Mouse (Mus musculus): ENCODE measurements at regions not wholly inside any gene's neighbourhood (a gene's known extent, or its start where the extent isn't known, plus 50 kb on each side); places are given as distances from the start of the nearest gene placed in this dataset.

GRCm38 (mm10) chr12:106212397-106212796 is 202.4 kb downstream of the Vrk1 start:
- H3K4me1 ChIP-seq (replicated peaks; ENCODE audit: control insufficient read depth, insufficient read depth, low read length), result no peaks in the 10 kb centered on the region
- no peak for ATAC-seq (ENCODE audit: low read depth)

GRCm38 (mm10) chr12:106220071-106220470 is 210.0 kb downstream of the Vrk1 start:
- Histone ChIP-seq H3K27me3 (ENCODE audit: control insufficient read depth, insufficient read depth, low read depth, low read length) (no peaks in the 10 kb centered on the region), H3K36me3 (ENCODE audit: control insufficient read depth, insufficient read depth, low read length) (no peaks in the 10 kb centered on the region), H3K27ac (ENCODE audit: low read length) (no peak overlapping the region), H3K9ac (ENCODE audit: low read length) (no peak overlapping the region), H3K9me3 (ENCODE audit: control insufficient read depth, low read length) (no peaks in the 10 kb centered on the region), H3K4me2 (ENCODE audit: low read depth, low read length) (no peak overlapping the region), H3K4me1 (replicated peaks; ENCODE audit: control insufficient read depth, insufficient read depth, low read length) (no peaks in the 10 kb centered on the region), H3K4me3 (ENCODE audit: low read length) (no peak overlapping the region)
- no peak for ATAC-seq (ENCODE audit: low read depth)
- WGBS, result 17% methylated on average over 3 of the region's 3 CpGs

More at GRCm38 (mm10) chr12:106212397-106212796, 202.4 kb downstream of the Vrk1 start:
- H3K9ac ChIP-seq (ENCODE audit: low read length), result no peak overlapping the region
- H3K27me3 ChIP-seq (ENCODE audit: control insufficient read depth, insufficient read depth, low read depth, low read length), result no peaks in the 10 kb centered on the region
- no peak overlapping the region for H3K4me2 ChIP-seq (ENCODE audit: low read depth, low read length)
- 53% methylated on average over 5 of the region's 5 CpGs for WGBS
- H3K36me3 ChIP-seq (ENCODE audit: control insufficient read depth, insufficient read depth, low read length), result no peaks in the 10 kb centered on the region
- H3K27ac ChIP-seq (ENCODE audit: low read length), result no peak overlapping the region
- no peaks in the 10 kb centered on the region for H3K9me3 ChIP-seq (ENCODE audit: control insufficient read depth, low read length)
- no peak overlapping the region for H3K4me3 ChIP-seq (ENCODE audit: low read length)

GRCm38 (mm10) chr12:106226276-106226675 is 216.2 kb downstream of the Vrk1 start:
- Histone ChIP-seq H3K4me2 (ENCODE audit: low read depth, low read length) (no peak overlapping the region), H3K27me3 (ENCODE audit: control insufficient read depth, insufficient read depth, low read depth, low read length) (no peaks in the 10 kb centered on the region), H3K36me3 (ENCODE audit: control insufficient read depth, insufficient read depth, low read length) (no peaks in the 10 kb centered on the region), H3K27ac (ENCODE audit: low read length) (no peak overlapping the region), H3K9ac (ENCODE audit: low read length) (no peak overlapping the region), H3K9me3 (ENCODE audit: control insufficient read depth, low read length) (no peaks in the 10 kb centered on the region), H3K4me1 (replicated peaks; ENCODE audit: control insufficient read depth, insufficient read depth, low read length) (no peaks in the 10 kb centered on the region), H3K4me3 (ENCODE audit: low read length) (no peak overlapping the region)
- ATAC-seq (ENCODE audit: low read depth), result no peak
- 52% methylated on average over 7 of the region's 7 CpGs for WGBS

GRCm38 (mm10) chr12:106226776-106227562 is 216.9 kb downstream of the Vrk1 start:
- no peak overlapping the region for H3K4me3 ChIP-seq (ENCODE audit: low read length)
- no peaks in the 10 kb centered on the region for H3K27me3 ChIP-seq (ENCODE audit: control insufficient read depth, insufficient read depth, low read depth, low read length)
- no peak overlapping the region for H3K4me2 ChIP-seq (ENCODE audit: low read depth, low read length)
- ATAC-seq (ENCODE audit: low read depth), result no peak
- H3K9me3 ChIP-seq (ENCODE audit: control insufficient read depth, low read length), result no peaks in the 10 kb centered on the region
- H3K4me1 ChIP-seq (replicated peaks; ENCODE audit: control insufficient read depth, insufficient read depth, low read length), result no peaks in the 10 kb centered on the region
- H3K9ac ChIP-seq (ENCODE audit: low read length), result no peak overlapping the region
- no peak overlapping the region for H3K27ac ChIP-seq (ENCODE audit: low read length)
- H3K36me3 ChIP-seq (ENCODE audit: control insufficient read depth, insufficient read depth, low read length), result no peaks in the 10 kb centered on the region
- 33% methylated on average over 25 of the region's 25 CpGs for WGBS

- Histone ChIP-seq H3K4me2 (ENCODE audit: low read depth, low read length) (no peak overlapping the region), H3K4me1 (replicated peaks; ENCODE audit: control insufficient read depth, insufficient read depth, low read length) (no peaks in the 10 kb centered on the region), H3K4me3 (ENCODE audit: low read length) (no peak overlapping the region), H3K27ac (ENCODE audit: low read length) (no peak overlapping the region), H3K9me3 (ENCODE audit: control insufficient read depth, low read length) (no peaks in the 10 kb centered on the region), H3K27me3 (ENCODE audit: control insufficient read depth, insufficient read depth, low read depth, low read length) (no peaks in the 10 kb centered on the region), H3K9ac (ENCODE audit: low read length) (no peak overlapping the region), H3K36me3 (ENCODE audit: control insufficient read depth, insufficient read depth, low read length) (no peaks in the 10 kb centered on the region)
- ATAC-seq (ENCODE audit: low read depth), result no peak
- WGBS, result 33% methylated on average over 8 of the region's 8 CpGs
Observed at GRCm38 (mm10) chr12:106227563-106227840, 217.5 kb downstream of the Vrk1 start.

GRCm38 (mm10) chr12:106245178-106245840 is 235.3 kb downstream of the Vrk1 start:
- Histone ChIP-seq H3K27me3 (ENCODE audit: control insufficient read depth, insufficient read depth, low read depth, low read length) (no peaks in the 10 kb centered on the region), H3K4me1 (replicated peaks; ENCODE audit: control insufficient read depth, insufficient read depth, low read length) (no peaks in the 10 kb centered on the region), H3K9me3 (ENCODE audit: control insufficient read depth, low read length) (no peaks in the 10 kb centered on the region), H3K4me3 (ENCODE audit: low read length) (no peak overlapping the region), H3K9ac (ENCODE audit: low read length) (no peak overlapping the region), H3K27ac (ENCODE audit: low read length) (no peak overlapping the region), H3K4me2 (ENCODE audit: low read depth, low read length) (no peak overlapping the region), H3K36me3 (ENCODE audit: control insufficient read depth, insufficient read depth, low read length) (no peaks in the 10 kb centered on the region)
- no peak for ATAC-seq (ENCODE audit: low read depth)
- WGBS, result 67% methylated on average over 10 of the region's 10 CpGs

- Histone ChIP-seq H3K4me2 (ENCODE audit: low read depth, low read length) (no peak overlapping the region), H3K27me3 (ENCODE audit: control insufficient read depth, insufficient read depth, low read depth, low read length) (no peaks in the 10 kb centered on the region), H3K4me1 (replicated peaks; ENCODE audit: control insufficient read depth, insufficient read depth, low read length) (no peaks in the 10 kb centered on the region), H3K36me3 (ENCODE audit: control insufficient read depth, insufficient read depth, low read length) (no peaks in the 10 kb centered on the region), H3K9me3 (ENCODE audit: control insufficient read depth, low read length) (no peaks in the 10 kb centered on the region), H3K4me3 (ENCODE audit: low read length) (no peak overlapping the region), H3K27ac (ENCODE audit: low read length) (no peak overlapping the region), H3K9ac (ENCODE audit: low read length) (no peak overlapping the region)
- 71% methylated on average over 7 of the region's 7 CpGs for WGBS
- ATAC-seq (ENCODE audit: low read depth), result no peak
Observed at GRCm38 (mm10) chr12:106273591-106273990, 263.6 kb downstream of the Vrk1 start.

GRCm38 (mm10) chr12:106277886-106278285 is 267.9 kb downstream of the Vrk1 start:
- 91% methylated on average over 14 of the region's 14 CpGs for WGBS
- Histone ChIP-seq H3K27me3 (ENCODE audit: control insufficient read depth, insufficient read depth, low read depth, low read length) (no peaks in the 10 kb centered on the region), H3K9ac (ENCODE audit: low read length) (no peak overlapping the region), H3K4me1 (replicated peaks; ENCODE audit: control insufficient read depth, insufficient read depth, low read length) (no peaks in the 10 kb centered on the region), H3K36me3 (ENCODE audit: control insufficient read depth, insufficient read depth, low read length) (no peaks in the 10 kb centered on the region), H3K4me2 (ENCODE audit: low read depth, low read length) (no peak overlapping the region), H3K9me3 (ENCODE audit: control insufficient read depth, low read length) (peaks cover 2% of the 10 kb centered on the region; the same call in 1 of the 2 replicates), H3K4me3 (ENCODE audit: low read length) (no peak overlapping the region), H3K27ac (ENCODE audit: low read length) (no peak overlapping the region)
- ATAC-seq (ENCODE audit: low read depth), result no peak

GRCm38 (mm10) chr12:106282491-106283106 is 272.6 kb downstream of the Vrk1 start:
- Histone ChIP-seq H3K4me1 (replicated peaks; ENCODE audit: control insufficient read depth, insufficient read depth, low read length) (no peaks in the 10 kb centered on the region), H3K27me3 (ENCODE audit: control insufficient read depth, insufficient read depth, low read depth, low read length) (no peaks in the 10 kb centered on the region), H3K27ac (ENCODE audit: low read length) (no peak overlapping the region), H3K4me2 (ENCODE audit: low read depth, low read length) (no peak overlapping the region), H3K9ac (ENCODE audit: low read length) (no peak overlapping the region), H3K4me3 (ENCODE audit: low read length) (no peak overlapping the region), H3K9me3 (ENCODE audit: control insufficient read depth, low read length) (peaks cover 2% of the 10 kb centered on the region; the same call in 1 of the 2 replicates), H3K36me3 (ENCODE audit: control insufficient read depth, insufficient read depth, low read length) (no peaks in the 10 kb centered on the region)
- no peak for ATAC-seq (ENCODE audit: low read depth)
- 54% methylated on average over 16 of the region's 16 CpGs for whole genome bisulfite sequencing

All from lung, embryonic 16.5 days (tissue).